Mouse (Mus musculus): ENCODE measurements at regions not wholly inside any gene's neighbourhood (a gene's known extent, or its start where the extent isn't known, plus 50 kb on each side); places are given as distances from the start of the nearest gene placed in this dataset.

DNA sequence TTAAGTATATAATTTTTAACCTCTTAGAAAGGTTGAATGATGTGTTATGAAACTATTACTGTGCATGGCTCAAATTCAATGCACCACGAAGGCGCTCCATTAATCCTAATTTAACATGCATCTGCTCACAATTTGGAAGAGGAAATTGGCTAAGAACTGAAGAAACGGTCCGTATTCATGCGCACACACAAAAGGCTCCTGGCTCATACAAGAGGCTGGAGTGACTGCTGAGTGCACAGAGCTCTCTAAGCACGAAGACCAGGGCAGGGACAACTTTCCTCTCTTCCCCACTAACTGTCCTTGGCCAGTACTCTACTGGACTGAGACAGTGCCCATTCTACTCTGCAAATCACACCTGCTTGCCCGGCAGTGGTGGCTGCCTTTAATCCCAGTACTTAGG, 435.1 kb downstream of the Vrk1 start:
- H3K4me3 ChIP-seq (ENCODE audit: low read depth, low read length) = no peak overlapping the region
- 79% methylated on average over 7 of the region's 7 CpGs for WGBS

DNA sequence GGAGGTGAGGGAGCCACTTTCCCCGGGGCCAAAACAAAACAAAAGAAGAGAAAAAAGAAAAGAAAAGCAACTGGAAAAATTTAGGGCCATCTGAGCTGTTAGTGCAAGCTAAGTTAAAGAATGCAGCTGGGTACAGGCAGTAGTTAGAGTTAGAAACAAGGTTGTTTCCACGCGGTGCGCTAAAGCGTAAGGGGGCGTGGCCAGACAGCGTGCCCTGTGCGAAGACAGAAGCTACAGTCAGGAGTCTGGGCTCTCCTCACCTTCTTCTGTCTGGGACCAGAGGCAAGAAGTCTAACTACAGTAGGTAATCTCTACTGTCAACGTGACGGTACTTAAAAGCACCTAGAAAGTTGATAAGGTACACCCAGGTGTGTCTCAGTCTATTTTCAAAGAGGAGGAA, 435.9 kb downstream of the Vrk1 start:
- H3K36me3 ChIP-seq (ENCODE audit: control insufficient read depth, insufficient read depth, low read length) = no peaks in the 10 kb centered on the region
- H3K4me2 ChIP-seq (ENCODE audit: low read depth) = no peak overlapping the region
- no peak for ATAC-seq (ENCODE audit: insufficient read depth, low FRiP score, low TSS enrichment)
- no peaks in the 10 kb centered on the region for H3K27me3 ChIP-seq (ENCODE audit: control insufficient read depth, insufficient read depth, low read length)
- no peak overlapping the region for H3K9ac ChIP-seq (ENCODE audit: low read length)
- no peak overlapping the region for H3K27ac ChIP-seq (ENCODE audit: low read depth, low read length)
- H3K4me3 ChIP-seq (ENCODE audit: low read depth, low read length) = no peak overlapping the region
- WGBS = 67% methylated on average over 10 of the region's 10 CpGs
- no peaks in the 10 kb centered on the region for H3K9me3 ChIP-seq (ENCODE audit: control insufficient read depth, low read length)
- DNase-seq (ENCODE audit: low spot score) = no peak
- H3K4me1 ChIP-seq (ENCODE audit: control insufficient read depth, insufficient read depth, low read length) = no peaks in the 10 kb centered on the region

More for the DNA sequence above, 435.1 kb downstream of the Vrk1 start:
- Histone ChIP-seq H3K36me3 (ENCODE audit: control insufficient read depth, insufficient read depth, low read length) (no peaks in the 10 kb centered on the region), H3K4me1 (ENCODE audit: control insufficient read depth, insufficient read depth, low read length) (no peaks in the 10 kb centered on the region), H3K27me3 (ENCODE audit: control insufficient read depth, insufficient read depth, low read length) (no peaks in the 10 kb centered on the region), H3K9ac (ENCODE audit: low read length) (no peak overlapping the region), H3K4me2 (ENCODE audit: low read depth) (no peak overlapping the region), H3K9me3 (ENCODE audit: control insufficient read depth, low read length) (no peaks in the 10 kb centered on the region), H3K27ac (ENCODE audit: low read depth, low read length) (no peak overlapping the region)
- no peak for ATAC-seq (ENCODE audit: insufficient read depth, low FRiP score, low TSS enrichment)
- DNase-seq (ENCODE audit: low spot score) = no peak

DNA sequence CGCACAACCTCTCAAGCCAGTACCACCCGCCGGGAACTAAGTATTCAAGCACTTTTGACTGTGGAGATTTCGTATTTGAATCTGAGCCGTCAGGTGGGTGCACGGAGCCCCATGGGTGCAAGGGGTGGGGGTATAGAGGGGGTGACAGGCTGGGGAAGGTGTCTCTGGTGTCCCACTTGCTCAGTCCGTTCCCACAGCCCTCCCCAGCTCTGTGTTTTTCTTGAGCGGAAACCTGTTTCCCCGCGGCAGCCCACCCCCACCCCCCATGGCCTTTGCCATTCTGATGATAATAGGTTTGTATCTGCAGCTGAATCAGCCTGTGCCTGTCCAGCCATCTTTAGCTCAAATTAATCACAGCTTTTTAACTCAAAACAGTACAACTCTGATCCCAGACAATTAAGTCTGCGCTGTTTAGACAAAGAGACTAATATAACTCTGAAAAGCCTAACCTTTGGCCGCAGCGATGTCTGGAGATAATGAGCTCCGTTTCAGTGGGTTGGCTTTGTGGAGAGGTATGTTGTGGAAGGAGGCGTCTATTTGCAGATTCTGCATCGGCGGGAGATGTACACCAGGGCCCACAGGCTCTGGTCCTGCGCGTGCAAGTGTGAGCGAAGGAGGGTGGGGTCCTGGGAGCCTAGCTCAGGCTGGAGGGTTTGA, 437.0 kb downstream of the Vrk1 start:
- H3K27ac ChIP-seq (ENCODE audit: low read depth, low read length) = no peak overlapping the region
- no peaks in the 10 kb centered on the region for H3K36me3 ChIP-seq (ENCODE audit: control insufficient read depth, insufficient read depth, low read length)
- H3K4me3 ChIP-seq (ENCODE audit: low read depth, low read length) = no peak overlapping the region
- H3K27me3 ChIP-seq (ENCODE audit: control insufficient read depth, insufficient read depth, low read length) = no peaks in the 10 kb centered on the region
- H3K4me2 ChIP-seq (ENCODE audit: low read depth) = no peak overlapping the region
- H3K9me3 ChIP-seq (ENCODE audit: control insufficient read depth, low read length) = no peaks in the 10 kb centered on the region
- H3K9ac ChIP-seq (ENCODE audit: low read length) = no peak overlapping the region
- no peak; the same call in 1 of the 2 replicates for ATAC-seq (ENCODE audit: insufficient read depth, low FRiP score, low TSS enrichment)
- no peaks in the 10 kb centered on the region for H3K4me1 ChIP-seq (ENCODE audit: control insufficient read depth, insufficient read depth, low read length)
- DNase-seq (ENCODE audit: low spot score) = no peak
- WGBS = 65% methylated on average over 20 of the region's 20 CpGs

DNA sequence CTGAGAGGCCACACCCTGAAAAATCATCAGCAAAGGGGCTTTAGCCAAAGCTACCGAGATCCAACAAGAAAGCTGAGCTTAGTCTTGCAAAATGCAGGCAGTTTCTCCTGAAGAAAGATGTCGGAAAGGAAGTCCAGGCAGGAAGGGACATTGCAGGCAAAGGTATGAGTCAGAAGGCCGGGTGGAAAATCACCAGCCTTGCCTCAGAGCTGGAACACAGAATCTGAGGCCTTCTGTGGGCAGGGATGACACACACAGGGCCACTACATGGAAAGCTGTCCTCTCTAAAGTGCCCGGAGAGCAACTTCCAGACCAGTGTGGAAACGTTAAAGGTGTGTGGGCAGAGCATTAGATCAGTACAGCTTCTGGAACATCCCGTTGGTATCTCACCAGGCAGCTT, 438.5 kb downstream of the Vrk1 start:
- WGBS = 86% methylated on average over 6 of the region's 6 CpGs
- no peak for DNase-seq (ENCODE audit: low spot score)
- H3K9ac ChIP-seq (ENCODE audit: low read length) = no peak overlapping the region

GRCm38 (mm10) chr12:106453491-106453890, 443.5 kb downstream of the Vrk1 start:
- H3K9ac ChIP-seq (ENCODE audit: low read length) = no peak overlapping the region
- H3K27me3 ChIP-seq (ENCODE audit: control insufficient read depth, insufficient read depth, low read length) = no peaks in the 10 kb centered on the region
- H3K36me3 ChIP-seq (ENCODE audit: control insufficient read depth, insufficient read depth, low read length) = no peaks in the 10 kb centered on the region
- H3K27ac ChIP-seq (ENCODE audit: low read depth, low read length) = no peak overlapping the region
- ATAC-seq (ENCODE audit: insufficient read depth, low FRiP score, low TSS enrichment) (no peak), DNase-seq (ENCODE audit: low spot score) (no peak)
- H3K4me2 ChIP-seq (ENCODE audit: low read depth) = no peak overlapping the region
- H3K4me1 ChIP-seq (ENCODE audit: control insufficient read depth, insufficient read depth, low read length) = no peaks in the 10 kb centered on the region
- H3K4me3 ChIP-seq (ENCODE audit: low read depth, low read length) = no peak overlapping the region
- 60% methylated on average over 13 of the region's 13 CpGs for WGBS
- no peaks in the 10 kb centered on the region for H3K9me3 ChIP-seq (ENCODE audit: control insufficient read depth, low read length)

More for the DNA sequence above, 438.5 kb downstream of the Vrk1 start:
- Histone ChIP-seq H3K4me1 (ENCODE audit: control insufficient read depth, insufficient read depth, low read length) (no peaks in the 10 kb centered on the region), H3K36me3 (ENCODE audit: control insufficient read depth, insufficient read depth, low read length) (no peaks in the 10 kb centered on the region), H3K4me2 (ENCODE audit: low read depth) (no peak overlapping the region), H3K27me3 (ENCODE audit: control insufficient read depth, insufficient read depth, low read length) (no peaks in the 10 kb centered on the region), H3K9me3 (ENCODE audit: control insufficient read depth, low read length) (no peaks in the 10 kb centered on the region), H3K27ac (ENCODE audit: low read depth, low read length) (no peak overlapping the region), H3K4me3 (ENCODE audit: low read depth, low read length) (no peak overlapping the region)
- no peak for ATAC-seq (ENCODE audit: insufficient read depth, low FRiP score, low TSS enrichment)

DNA sequence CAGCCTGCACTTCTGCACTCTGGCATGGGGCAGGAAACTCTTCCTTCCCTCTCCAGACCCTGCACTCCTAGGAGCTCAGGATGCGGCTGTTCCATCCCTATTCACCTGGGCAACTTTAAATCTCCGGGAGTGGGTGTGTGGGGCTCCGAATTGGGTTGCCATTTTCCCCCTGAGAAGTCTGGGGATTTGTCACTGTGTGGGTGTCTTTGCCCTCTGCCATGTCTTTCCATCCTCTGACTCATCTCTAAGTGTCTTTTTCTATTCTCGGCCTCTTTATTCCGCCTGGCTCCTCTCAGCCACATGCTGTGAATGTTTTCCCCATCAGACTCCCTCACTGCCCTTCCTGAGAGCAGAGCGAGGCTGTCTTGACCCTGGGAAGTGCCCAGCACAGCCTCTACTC, 448.2 kb downstream of the Vrk1 start:
- H3K27ac ChIP-seq (ENCODE audit: low read depth, low read length) = no peak overlapping the region
- H3K36me3 ChIP-seq (ENCODE audit: control insufficient read depth, insufficient read depth, low read length) = no peaks in the 10 kb centered on the region
- WGBS = 55% methylated on average over 6 of the region's 6 CpGs
- H3K4me3 ChIP-seq (ENCODE audit: low read depth, low read length) = no peak overlapping the region
- no peaks in the 10 kb centered on the region for H3K4me1 ChIP-seq (ENCODE audit: control insufficient read depth, insufficient read depth, low read length)
- ATAC-seq (ENCODE audit: insufficient read depth, low FRiP score, low TSS enrichment) (no peak), DNase-seq (ENCODE audit: low spot score) (no peak)
- no peak overlapping the region for H3K4me2 ChIP-seq (ENCODE audit: low read depth)
- H3K9ac ChIP-seq (ENCODE audit: low read length) = no peak overlapping the region
- H3K27me3 ChIP-seq (ENCODE audit: control insufficient read depth, insufficient read depth, low read length) = no peaks in the 10 kb centered on the region
- H3K9me3 ChIP-seq (ENCODE audit: control insufficient read depth, low read length) = no peaks in the 10 kb centered on the region

DNA sequence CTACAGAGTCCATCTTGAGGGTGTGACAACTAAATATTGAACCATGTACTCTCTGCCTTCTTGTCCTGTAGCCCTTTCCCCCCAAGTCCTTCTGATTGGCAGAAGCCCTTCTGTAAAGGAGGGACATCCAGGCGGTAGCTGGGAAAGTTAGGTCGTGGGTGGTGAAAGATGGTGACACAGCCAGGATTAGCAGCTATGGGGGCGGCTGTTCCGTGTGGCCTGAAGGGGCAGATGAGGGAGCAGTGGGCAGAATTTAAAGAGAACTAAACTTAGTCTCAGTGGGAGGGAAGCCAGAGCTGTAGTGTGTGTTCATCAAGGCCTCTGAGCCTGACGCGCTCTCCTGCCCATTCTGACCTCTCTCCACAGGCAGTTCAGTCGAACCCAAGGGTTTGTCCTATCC, 450.6 kb downstream of the Vrk1 start:
- H3K9me3 ChIP-seq (ENCODE audit: control insufficient read depth, low read length) = no peaks in the 10 kb centered on the region
- H3K9ac ChIP-seq (ENCODE audit: low read length) = no peak overlapping the region
- no peak overlapping the region for H3K4me3 ChIP-seq (ENCODE audit: low read depth, low read length)
- no peaks in the 10 kb centered on the region for H3K36me3 ChIP-seq (ENCODE audit: control insufficient read depth, insufficient read depth, low read length)
- WGBS = 93% methylated on average over 7 of the region's 7 CpGs
- no peaks in the 10 kb centered on the region for H3K27me3 ChIP-seq (ENCODE audit: control insufficient read depth, insufficient read depth, low read length)
- H3K4me1 ChIP-seq (ENCODE audit: control insufficient read depth, insufficient read depth, low read length) = no peaks in the 10 kb centered on the region
- no peak for DNase-seq (ENCODE audit: low spot score)
- no peak for ATAC-seq (ENCODE audit: insufficient read depth, low FRiP score, low TSS enrichment)
- no peak overlapping the region for H3K27ac ChIP-seq (ENCODE audit: low read depth, low read length)
- no peak overlapping the region for H3K4me2 ChIP-seq (ENCODE audit: low read depth)

- Histone ChIP-seq H3K27me3 (ENCODE audit: control insufficient read depth, insufficient read depth, low read length) (no peaks in the 10 kb centered on the region), H3K9ac (ENCODE audit: low read length) (no peak overlapping the region), H3K9me3 (ENCODE audit: control insufficient read depth, low read length) (no peaks in the 10 kb centered on the region), H3K4me3 (ENCODE audit: low read depth, low read length) (no peak overlapping the region), H3K4me1 (ENCODE audit: control insufficient read depth, insufficient read depth, low read length) (0 out of 2 replicates have a peak, but pooled peaks cover under 1% of the 10 kb centered on the region), H3K27ac (ENCODE audit: low read depth, low read length) (no peak overlapping the region), H3K4me2 (ENCODE audit: low read depth) (no peak overlapping the region), H3K36me3 (ENCODE audit: control insufficient read depth, insufficient read depth, low read length) (no peaks in the 10 kb centered on the region)
- no peak for DNase-seq (ENCODE audit: low spot score)
- ATAC-seq (ENCODE audit: insufficient read depth, low FRiP score, low TSS enrichment) = no peak
- WGBS = 38% methylated on average over 3 of the region's 3 CpGs
These were observed 452.3 kb downstream of the Vrk1 start for GRCm38 (mm10) chr12:106462281-106462680.

DNA sequence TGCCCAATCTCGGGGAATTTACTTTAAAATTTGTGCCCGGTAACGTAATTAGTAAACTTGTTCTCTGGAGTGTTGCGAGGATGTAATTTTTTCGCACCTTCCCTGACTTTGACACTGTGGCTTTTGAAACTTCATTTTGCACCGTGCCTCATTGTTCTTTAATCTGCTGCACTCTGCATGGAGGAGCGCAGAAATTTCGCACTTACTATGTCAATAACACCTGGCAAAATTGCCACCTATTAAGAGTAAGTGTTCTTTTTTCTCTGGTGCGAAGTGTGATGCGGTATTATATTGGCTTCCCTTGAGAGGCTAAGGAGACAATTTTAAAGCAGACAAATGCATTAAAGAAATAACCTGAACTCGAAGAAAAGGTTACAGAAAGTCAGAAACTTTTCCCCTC, 454.7 kb downstream of the Vrk1 start:
- Histone ChIP-seq H3K4me2 (ENCODE audit: low read depth) (no peak overlapping the region), H3K4me3 (ENCODE audit: low read depth, low read length) (no peak overlapping the region), H3K4me1 (ENCODE audit: control insufficient read depth, insufficient read depth, low read length) (peaks cover 3% of the 10 kb centered on the region), H3K27me3 (ENCODE audit: control insufficient read depth, insufficient read depth, low read length) (no peaks in the 10 kb centered on the region), H3K36me3 (ENCODE audit: control insufficient read depth, insufficient read depth, low read length) (no peaks in the 10 kb centered on the region), H3K9me3 (ENCODE audit: control insufficient read depth, low read length) (no peaks in the 10 kb centered on the region), H3K9ac (ENCODE audit: low read length) (no peak overlapping the region), H3K27ac (ENCODE audit: low read depth, low read length) (no peak overlapping the region)
- WGBS = 50% methylated on average over 11 of the region's 11 CpGs
- ATAC-seq (ENCODE audit: insufficient read depth, low FRiP score, low TSS enrichment) = no peak
- no peak for DNase-seq (ENCODE audit: low spot score)
